In genomic region chr8:91089601-91090000, GRCm38 (mm10) we compare ENCODE assay signal across 19 mouse cellular contexts.
"Had no signal": no experiment of that assay in that cellular context is flagged by ENCODE, and none has a peak within 500 bp of the region (broad histone marks: within the 10 kb centered on the region; RNA-seq: fewer than 3 reads in every experiment).

No protein-coding gene starts in this region.

- H3K4me2 ChIP-seq: limb, embryonic 15.5 days; liver, embryonic 12.5 days; midbrain, embryonic 12.5 days; neural tube, embryonic 13.5 days; neural tube, embryonic 15.5 days had no signal

- H3K27ac ChIP-seq: limb, embryonic 15.5 days; liver, embryonic 12.5 days; liver, embryonic 14.5 days; midbrain, embryonic 10.5 days; midbrain, embryonic 12.5 days; neural tube, embryonic 13.5 days; neural tube, embryonic 15.5 days had no signal

- H3K27me3 ChIP-seq: limb, embryonic 15.5 days; liver, embryonic 12.5 days; midbrain, embryonic 12.5 days; neural tube, embryonic 13.5 days; neural tube, embryonic 15.5 days had no signal

- H3K4me1 ChIP-seq: limb, embryonic 15.5 days; liver, embryonic 12.5 days; midbrain, embryonic 10.5 days; midbrain, embryonic 12.5 days; neural tube, embryonic 13.5 days; neural tube, embryonic 15.5 days had no signal

- H3K9me3 ChIP-seq: limb, embryonic 15.5 days; liver, embryonic 12.5 days; midbrain, embryonic 10.5 days; midbrain, embryonic 12.5 days; neural tube, embryonic 13.5 days; neural tube, embryonic 15.5 days had no signal

- DNase-seq: lung, adult 18-20 months; midbrain, embryonic 14.5 days; retina, postnatal 1 day; right cerebral cortex, adult 18-20 months; right cerebral cortex, postnatal 25 days; right cerebral cortex, postnatal 4 days; spleen, adult 18-20 months; thymus, adult 18-20 months; thymus, postnatal 14 days; thymus, postnatal 36 days had no signal

- H3K9ac ChIP-seq: limb, embryonic 15.5 days; liver, embryonic 12.5 days; liver, embryonic 14.5 days; midbrain, embryonic 12.5 days; neural tube, embryonic 13.5 days; neural tube, embryonic 15.5 days had no signal

- H3K4me3 ChIP-seq: limb, embryonic 15.5 days; liver, embryonic 12.5 days; midbrain, embryonic 10.5 days; midbrain, embryonic 12.5 days; myocyte; neural tube, embryonic 13.5 days; neural tube, embryonic 15.5 days had no signal

- ATAC-seq: liver, embryonic 12.5 days; midbrain, embryonic 16.5 days had no signal
